Mouse (Mus musculus): ENCODE measurements around the gene Ptrh2. TPM values are rescaled to one million over a fixed set of nuclear protein-coding genes. Genes with fewer than 3 reads are reported as not detected.
"Not testable (repeated sequence)": the region's sequence is repeated elsewhere in the genome, so short reads cannot be mapped to it uniquely, and the experiment has no call there.

The Ptrh2 gene
- total RNA-seq, 2 experiments from 2014 or later = 11.8 to 12.9 TPM

DNA sequence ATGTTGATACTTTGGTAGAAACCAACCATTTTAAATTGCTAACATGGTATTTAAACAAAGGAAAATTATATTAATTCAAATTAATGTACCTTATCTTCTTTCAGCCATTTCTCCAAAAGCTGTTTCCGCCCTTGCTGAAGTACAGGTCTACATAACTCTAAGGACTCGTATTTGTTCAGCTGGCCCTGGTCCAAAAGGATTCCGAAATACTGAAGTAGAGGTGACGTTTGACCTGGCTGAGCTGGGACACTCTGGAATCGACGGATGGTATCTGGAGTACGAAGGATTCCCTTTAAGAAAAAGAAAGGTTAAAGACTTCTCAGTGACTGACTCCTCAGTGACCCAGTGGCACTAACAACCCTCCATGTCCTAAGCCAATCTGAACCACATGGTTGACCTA lies 41.2 kb downstream of the Ptrh2 start:
- ATAC-seq (ENCODE audit: poor library complexity, severe bottlenecking) = no peak

DNA sequence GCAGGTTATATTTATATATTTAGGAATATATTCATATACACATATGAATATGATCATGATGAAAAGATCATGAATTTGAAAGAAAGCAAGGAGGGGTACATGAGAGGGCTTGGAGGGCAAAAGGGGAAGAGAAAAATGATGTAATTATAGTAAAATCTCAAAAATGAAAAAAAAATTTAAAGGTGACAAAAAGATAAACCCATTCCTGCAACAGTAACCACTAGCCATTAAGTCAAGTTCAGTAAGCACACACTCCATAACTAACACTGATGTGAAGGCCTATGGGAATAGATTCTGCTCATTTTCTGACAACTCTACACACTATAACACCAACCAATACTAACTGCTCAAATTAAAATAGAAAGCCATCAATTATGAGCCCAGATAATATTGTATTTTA lies 41.8 kb downstream of the Ptrh2 start:
- no peak for ATAC-seq (ENCODE audit: poor library complexity, severe bottlenecking)

DNA sequence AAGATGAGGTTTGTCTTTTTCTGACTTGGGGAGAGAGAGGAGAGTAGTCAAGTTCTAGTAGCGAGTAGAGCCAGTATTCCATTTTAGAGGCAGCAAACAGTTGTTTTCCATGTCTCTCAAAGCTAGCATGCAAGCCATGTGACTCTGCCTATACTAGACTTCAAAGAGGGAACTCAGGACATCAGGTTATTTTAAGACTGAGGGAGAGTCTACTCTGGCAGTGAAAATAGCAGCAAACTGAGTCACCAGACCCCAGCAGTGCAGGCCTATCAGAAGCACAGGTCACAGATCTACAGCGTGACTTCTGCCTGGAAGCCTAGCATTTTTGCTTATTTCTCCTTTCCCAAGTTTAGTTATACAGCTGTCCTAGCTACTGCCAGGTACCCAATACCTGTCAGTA lies 47.7 kb downstream of the Ptrh2 start:
- no peak for ATAC-seq (ENCODE audit: poor library complexity, severe bottlenecking)

DNA sequence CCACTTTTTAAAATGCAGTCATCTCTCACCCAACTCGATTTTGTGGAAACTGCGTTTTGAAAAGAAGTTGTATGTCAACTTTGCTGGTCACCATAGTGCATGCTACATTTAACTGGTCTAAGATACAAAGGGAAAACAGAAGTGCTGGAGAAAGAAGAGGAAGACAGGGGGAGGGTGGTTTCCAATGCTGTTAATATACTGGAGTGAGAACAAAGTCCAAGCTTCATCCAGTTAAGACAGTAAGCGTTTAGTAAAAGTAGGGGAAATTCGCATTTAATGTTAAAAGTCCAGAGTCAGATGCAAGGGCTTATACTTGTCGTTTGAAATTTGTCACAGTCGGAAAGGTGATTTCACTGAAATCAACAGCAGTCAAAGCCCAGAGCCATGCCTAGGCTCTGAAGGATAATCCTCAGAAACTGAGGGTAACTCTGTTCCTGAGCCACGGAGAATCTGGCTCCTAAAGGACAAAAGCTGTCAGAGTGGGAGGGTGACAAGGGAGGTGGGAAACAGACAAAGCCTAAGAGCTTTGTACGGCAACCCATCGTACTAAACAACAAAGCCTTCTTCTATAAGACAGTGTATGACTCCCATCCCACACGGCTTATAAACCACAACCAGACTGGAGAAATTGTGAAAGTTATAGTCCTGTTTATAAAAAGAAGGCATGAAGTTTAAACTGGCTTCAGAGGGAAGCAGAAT lies 50.6 kb downstream of the Ptrh2 start:
- no peak for ATAC-seq (ENCODE audit: poor library complexity, severe bottlenecking)

DNA sequence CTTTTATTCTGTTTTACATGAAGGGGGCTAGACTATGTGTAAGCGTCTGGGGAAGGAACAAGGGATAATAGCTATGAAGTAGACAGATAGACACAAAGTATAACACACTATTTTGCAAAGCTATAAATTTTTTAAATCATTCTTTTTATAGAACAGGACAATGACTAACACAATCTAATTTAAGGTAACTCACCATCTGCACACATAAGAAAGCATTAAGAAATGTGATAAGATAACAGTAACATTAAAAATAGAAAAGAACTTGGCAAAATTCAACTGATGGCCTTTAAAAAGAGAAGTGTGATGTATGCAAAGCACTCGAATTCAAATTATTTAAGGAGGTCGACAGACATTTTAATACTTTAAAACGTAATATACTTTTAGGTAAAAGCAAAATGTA lies 51.2 kb downstream of the Ptrh2 start:
- no peak for ATAC-seq (ENCODE audit: poor library complexity, severe bottlenecking)

DNA sequence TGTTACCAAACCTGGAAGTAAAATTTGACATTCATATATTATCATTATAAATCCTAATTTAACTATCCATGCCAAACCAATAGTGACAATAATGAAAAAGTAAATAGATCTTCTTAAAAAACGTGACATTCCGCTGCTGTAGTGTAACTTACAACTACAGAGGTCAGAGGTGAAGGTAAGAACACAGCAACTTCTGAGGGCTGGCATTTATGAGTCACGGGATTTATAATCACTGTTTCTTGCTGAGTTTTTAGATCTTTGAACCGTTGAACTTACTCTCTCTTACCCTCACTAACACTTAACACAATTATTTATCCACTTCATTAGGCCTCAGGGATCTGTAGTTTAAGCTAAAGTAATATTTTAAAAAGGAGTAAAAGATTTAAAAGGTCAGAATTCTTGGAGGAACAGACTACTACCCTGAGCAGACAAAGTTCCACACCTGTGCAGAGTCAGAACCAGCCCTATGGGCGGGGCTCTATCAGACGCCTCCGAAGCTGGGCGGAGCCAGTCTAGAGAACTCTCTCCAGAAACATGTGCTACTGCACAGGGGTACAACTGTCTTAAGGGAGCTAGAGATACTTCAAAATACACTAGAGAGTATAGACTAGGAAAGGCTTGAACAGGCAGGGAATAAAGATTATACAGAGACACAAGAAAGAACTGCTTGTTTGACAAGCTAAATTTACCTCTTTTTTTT lies 53.7 kb downstream of the Ptrh2 start:
- no peak for ATAC-seq (ENCODE audit: poor library complexity, severe bottlenecking)

DNA sequence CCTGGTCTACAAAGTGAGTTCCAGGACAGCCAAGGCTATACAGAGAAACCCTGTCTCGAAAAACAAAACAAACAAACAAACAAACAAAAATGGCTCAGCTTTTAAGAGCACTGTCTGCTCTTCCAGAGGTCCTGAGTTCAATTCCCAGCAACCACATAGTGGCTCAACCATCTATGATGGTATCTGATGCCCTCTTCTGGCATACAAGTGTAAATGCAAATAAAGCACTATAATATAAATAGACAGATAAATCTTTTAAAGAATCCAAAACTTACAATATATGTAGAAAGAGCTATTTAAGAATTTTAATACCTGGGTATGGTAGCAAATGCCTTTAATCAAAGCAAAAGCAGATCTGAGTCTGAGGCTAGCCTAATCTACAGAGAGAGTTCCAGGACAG lies 54.5 kb downstream of the Ptrh2 start:
- ATAC-seq (ENCODE audit: poor library complexity, severe bottlenecking) = not testable (repeated sequence)

DNA sequence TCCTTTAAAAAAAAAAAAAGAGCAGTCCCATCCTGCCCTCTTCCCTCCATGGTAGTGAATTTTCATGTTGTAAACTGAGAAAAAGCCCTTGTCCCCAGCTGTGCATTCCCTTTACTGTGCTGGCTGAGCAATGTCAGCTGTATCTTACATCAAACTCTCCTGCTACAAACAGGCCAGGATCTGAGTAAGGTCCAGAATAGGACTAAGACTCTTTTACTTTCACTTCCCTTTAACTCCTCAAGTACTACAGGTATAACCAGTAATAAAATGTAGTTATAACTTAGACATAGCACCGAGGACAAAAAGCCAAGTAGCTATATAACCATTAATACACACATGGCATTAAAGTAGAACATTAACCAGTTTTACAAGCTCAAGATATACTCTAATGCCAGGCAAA lies 55.2 kb downstream of the Ptrh2 start:
- no peak for ATAC-seq (ENCODE audit: poor library complexity, severe bottlenecking)

DNA sequence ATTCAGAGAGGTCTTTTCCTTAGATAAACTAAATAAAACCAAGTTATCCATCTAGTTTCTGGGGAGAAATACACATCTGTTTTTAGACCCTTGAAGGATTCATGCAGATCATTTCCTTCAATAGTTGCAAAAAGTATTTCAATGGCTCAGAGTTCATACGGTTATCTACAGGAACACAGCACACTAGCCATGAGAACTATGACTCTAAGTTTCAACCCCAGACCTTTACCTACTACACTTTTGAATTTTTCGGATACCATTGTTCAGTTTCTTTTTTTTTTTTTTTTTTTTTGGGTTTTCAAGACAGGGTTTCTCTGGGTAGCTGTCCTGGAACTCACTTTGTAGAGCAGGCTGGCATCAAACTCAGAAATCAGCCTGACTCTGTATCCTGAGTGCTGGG lies 55.7 kb downstream of the Ptrh2 start:
- ATAC-seq (ENCODE audit: poor library complexity, severe bottlenecking) = no peak

DNA sequence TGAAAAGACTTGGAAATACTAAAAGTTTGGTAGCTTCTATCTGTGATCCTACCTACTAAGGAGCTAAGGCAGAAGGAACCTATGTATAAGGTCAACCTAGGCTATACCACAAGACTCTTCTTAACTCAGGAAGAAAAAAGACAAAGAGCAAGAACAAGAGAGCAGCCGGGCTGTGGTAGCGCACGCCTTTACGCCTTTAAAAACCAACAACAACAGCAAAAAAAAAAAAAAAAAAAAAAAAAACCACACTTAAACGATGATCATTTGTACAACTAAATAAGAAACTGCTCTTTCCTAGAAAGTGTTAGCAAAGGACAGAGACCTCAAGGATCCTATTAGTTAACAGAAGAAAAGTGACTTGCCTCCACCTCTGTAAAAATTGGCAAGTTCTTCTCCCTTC lies 57.7 kb downstream of the Ptrh2 start:
- ATAC-seq (ENCODE audit: poor library complexity, severe bottlenecking) = no peak

Other genes starting within 250 kb of the Ptrh2 start
- gene Rnft1, start 199.3 kb upstream of the Ptrh2 start, total RNA-seq (2015) = 14.8 and 15.8 TPM in 2 replicates
- 13.2 TPM in 2 replicates for gene Rnft1, start 199.3 kb upstream of the Ptrh2 start, total RNA-seq (2017)
- gene Rps6kb1, start 139.2 kb upstream of the Ptrh2 start, total RNA-seq (2015) = 30.4 and 38.4 TPM in 2 replicates
- 29.9 and 35.4 TPM in 2 replicates for gene Rps6kb1, start 139.2 kb upstream of the Ptrh2 start, total RNA-seq (2017)
- 7.8 and 9.6 TPM in 2 replicates for gene Tubd1, start 139.0 kb upstream of the Ptrh2 start, total RNA-seq (2015)
- 5.4 and 5.5 TPM in 2 replicates for gene Tubd1, start 139.0 kb upstream of the Ptrh2 start, total RNA-seq (2017)
- gene Vmp1, start 149 bp upstream of the Ptrh2 start, total RNA-seq (2015) = 172 and 215 TPM in 2 replicates
- 137 and 163 TPM in 2 replicates for gene Vmp1, start 149 bp upstream of the Ptrh2 start, total RNA-seq (2017)
- 272 and 311 TPM in 2 replicates for gene Cltc, start 73.6 kb downstream of the Ptrh2 start, total RNA-seq (2015)
- 184 and 190 TPM in 2 replicates for gene Cltc, start 73.6 kb downstream of the Ptrh2 start, total RNA-seq (2017)
- gene Dhx40, start 123.8 kb downstream of the Ptrh2 start, total RNA-seq (2015) = 36.4 and 38.1 TPM in 2 replicates
- 42.5 and 42.8 TPM in 2 replicates for gene Dhx40, start 123.8 kb downstream of the Ptrh2 start, total RNA-seq (2017)